Mouse (Mus musculus): ENCODE results near the gene Mxd3. TPM values are rescaled to one million over a fixed set of nuclear protein-coding genes. Genes with fewer than 3 reads are reported as not detected.

Mxd3 gene
- polyA plus RNA-seq, 1 experiment, result not detected

DNA sequence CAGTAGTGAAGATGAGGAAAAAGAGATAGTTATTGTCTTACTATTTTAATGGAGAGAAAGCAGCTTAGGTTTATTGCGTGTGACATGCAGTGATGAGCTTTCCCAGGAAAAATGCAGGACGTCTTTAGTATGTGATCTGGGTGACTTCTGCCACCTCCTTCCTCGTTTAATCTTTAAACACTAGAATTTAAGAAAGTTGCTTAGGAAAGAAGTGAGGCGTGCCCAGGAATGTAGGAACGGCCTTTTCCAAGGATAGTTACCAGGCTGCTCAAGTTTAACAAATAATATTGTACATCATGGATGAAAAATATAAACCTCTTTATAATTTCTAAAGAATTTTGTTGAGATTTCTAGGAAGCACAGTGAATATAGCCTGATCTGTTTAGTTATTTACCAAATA is 28.7 kb downstream of the Mxd3 start:
- 80% methylated on average over 5 of the region's 5 CpGs for WGBS
- Histone ChIP-seq H3K27ac (ENCODE audit: insufficient read depth, low read depth, low read length) (no peak overlapping the region), H3K4me1 (ENCODE audit: control insufficient read depth, insufficient read depth, low read length) (no peaks in the 10 kb centered on the region), H3K4me3 (ENCODE audit: insufficient read depth, low read depth, low read length) (no peak overlapping the region)
- TF ChIP-seq POLR2A (IDR thresholded peaks at IDR 0.05; ENCODE audit: insufficient read depth, low read depth, low read length) (no peak), CTCF (IDR thresholded peaks at IDR 0.05; ENCODE audit: insufficient read depth, low read depth, low read length) (no peak)

DNA sequence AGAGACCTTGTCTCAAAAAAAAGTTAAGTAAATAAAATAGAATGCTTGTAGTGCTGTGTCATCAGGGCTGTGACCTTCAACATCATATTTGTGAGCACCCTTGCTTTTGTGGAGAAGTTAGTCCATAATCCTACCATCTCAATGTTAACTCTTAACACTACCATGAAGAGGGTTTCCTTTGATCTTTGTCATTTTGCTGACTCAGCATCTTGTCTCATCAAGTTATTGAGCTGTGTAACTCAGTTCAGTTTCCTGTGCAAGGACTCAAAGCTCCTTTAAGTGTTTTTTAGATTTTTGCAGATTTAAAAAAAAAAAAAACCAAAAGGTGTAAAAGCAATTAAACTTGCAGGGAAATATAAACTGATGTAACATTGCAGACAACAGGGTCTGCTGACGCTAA is 32.9 kb downstream of the Mxd3 start:
- H3K4me3 ChIP-seq (ENCODE audit: insufficient read depth, low read depth, low read length), result no peak overlapping the region
- no peaks in the 10 kb centered on the region for H3K4me1 ChIP-seq (ENCODE audit: control insufficient read depth, insufficient read depth, low read length)
- no peak overlapping the region for H3K27ac ChIP-seq (ENCODE audit: insufficient read depth, low read depth, low read length)
- WGBS, result 88% methylated on average over 1 of the region's 1 CpGs
- TF ChIP-seq CTCF (IDR thresholded peaks at IDR 0.05; ENCODE audit: insufficient read depth, low read depth, low read length), result no peak
- no peak for TF ChIP-seq POLR2A (IDR thresholded peaks at IDR 0.05; ENCODE audit: insufficient read depth, low read depth, low read length)

DNA sequence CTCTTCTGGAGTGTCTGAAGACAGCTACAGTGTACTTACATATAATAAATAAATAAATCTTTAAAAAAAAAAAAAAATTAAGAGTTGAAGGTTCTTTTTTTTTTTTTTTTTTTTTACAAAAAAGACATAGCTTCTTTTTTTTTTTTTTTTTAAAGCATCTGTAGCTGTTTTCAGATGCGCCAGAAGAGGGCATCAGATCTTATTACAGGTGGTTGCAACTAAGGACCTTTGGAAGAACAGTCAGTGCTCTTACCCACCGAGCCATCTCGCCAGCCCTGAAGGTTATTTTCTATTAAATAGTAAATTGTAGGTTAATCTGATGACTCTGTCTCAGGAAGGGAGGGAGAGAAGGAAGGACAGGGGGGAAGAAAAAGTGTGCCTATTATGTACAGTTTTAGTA is 40.8 kb downstream of the Mxd3 start:
- H3K4me3 ChIP-seq (ENCODE audit: insufficient read depth, low read depth, low read length), result no peak overlapping the region
- TF ChIP-seq POLR2A (IDR thresholded peaks at IDR 0.05; ENCODE audit: insufficient read depth, low read depth, low read length) (no peak), CTCF (IDR thresholded peaks at IDR 0.05; ENCODE audit: insufficient read depth, low read depth, low read length) (no peak)
- no peaks in the 10 kb centered on the region for H3K4me1 ChIP-seq (ENCODE audit: control insufficient read depth, insufficient read depth, low read length)
- 66% methylated on average over 3 of the region's 3 CpGs for WGBS
- no peak overlapping the region for H3K27ac ChIP-seq (ENCODE audit: insufficient read depth, low read depth, low read length)

DNA sequence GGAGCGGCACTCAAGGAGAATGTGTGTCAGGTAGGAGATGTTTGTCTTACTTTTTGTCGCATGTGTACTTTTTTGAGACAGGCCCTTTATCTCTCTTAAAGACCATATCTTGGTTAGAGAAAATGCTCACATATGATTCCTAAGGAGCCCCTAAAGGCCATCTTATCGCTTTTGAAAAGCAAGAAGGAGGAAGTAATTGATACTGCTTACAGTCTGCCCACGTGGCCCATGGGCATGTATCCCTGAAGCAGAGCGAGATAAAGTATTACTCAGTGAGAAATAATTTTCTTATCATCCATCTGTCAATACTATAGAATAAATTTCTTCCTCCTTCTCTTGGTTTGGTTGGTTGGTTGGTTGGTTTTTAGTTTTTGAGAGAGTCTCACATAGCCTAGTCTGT is 52.0 kb downstream of the Mxd3 start:
- 86% methylated on average over 5 of the region's 5 CpGs for WGBS
- TF ChIP-seq POLR2A (IDR thresholded peaks at IDR 0.05; ENCODE audit: insufficient read depth, low read depth, low read length) (no peak), CTCF (IDR thresholded peaks at IDR 0.05; ENCODE audit: insufficient read depth, low read depth, low read length) (no peak)
- H3K4me1 ChIP-seq (ENCODE audit: control insufficient read depth, insufficient read depth, low read length), result no peaks in the 10 kb centered on the region
- H3K4me3 ChIP-seq (ENCODE audit: insufficient read depth, low read depth, low read length), result no peak overlapping the region
- H3K27ac ChIP-seq (ENCODE audit: insufficient read depth, low read depth, low read length), result no peak overlapping the region

DNA sequence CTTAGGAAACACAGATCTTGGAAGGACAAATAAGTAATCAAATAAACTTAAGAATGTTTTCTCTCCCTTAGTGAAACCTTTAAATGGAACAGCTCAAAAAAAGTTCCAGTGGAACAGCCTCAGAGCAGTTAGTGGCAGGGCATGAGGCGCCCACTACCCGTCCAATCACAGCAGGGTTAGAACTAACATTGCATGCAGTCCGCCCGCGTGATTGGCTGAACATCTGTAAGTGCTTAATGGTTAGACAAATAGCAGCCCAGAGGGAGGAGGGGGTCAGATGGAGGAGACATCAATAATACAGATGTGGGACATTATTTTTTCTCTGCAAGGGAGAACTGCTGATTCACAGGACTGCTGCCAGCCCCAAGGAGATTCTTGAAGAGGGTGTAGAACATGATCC is 52.4 kb downstream of the Mxd3 start:
- no peaks in the 10 kb centered on the region for H3K4me1 ChIP-seq (ENCODE audit: control insufficient read depth, insufficient read depth, low read length)
- TF ChIP-seq POLR2A (IDR thresholded peaks at IDR 0.05; ENCODE audit: insufficient read depth, low read depth, low read length), result no peak
- no peak for TF ChIP-seq CTCF (IDR thresholded peaks at IDR 0.05; ENCODE audit: insufficient read depth, low read depth, low read length)
- no peak overlapping the region for H3K27ac ChIP-seq (ENCODE audit: insufficient read depth, low read depth, low read length)
- WGBS, result 87% methylated on average over 5 of the region's 5 CpGs
- no peak overlapping the region for H3K4me3 ChIP-seq (ENCODE audit: insufficient read depth, low read depth, low read length)

Other genes starting within 250 kb of the Mxd3 start
- gene Uimc1, start 229.5 kb downstream of the Mxd3 start, polyA plus RNA-seq (2012; ENCODE audit: insufficient read depth, insufficient read length, low replicate concordance, missing spikeins), result not detected in 2 replicates
- gene Zfp346, start 224.5 kb downstream of the Mxd3 start, polyA plus RNA-seq (2012; ENCODE audit: insufficient read depth, insufficient read length, low replicate concordance, missing spikeins), result 623 TPM in 1 of 2 replicates, not detected in the other
- gene Gm17617, start 196.3 kb downstream of the Mxd3 start, polyA plus RNA-seq (2012; ENCODE audit: insufficient read depth, insufficient read length, low replicate concordance, missing spikeins), result not detected in 2 replicates
- not detected in 2 replicates for gene Fgfr4, start 177.2 kb downstream of the Mxd3 start, polyA plus RNA-seq (2012; ENCODE audit: insufficient read depth, insufficient read length, low replicate concordance, missing spikeins)
- 49.7 and 82.3 TPM in 2 replicates for gene Nsd1, start 120.0 kb downstream of the Mxd3 start, polyA plus RNA-seq (2012; ENCODE audit: insufficient read depth, insufficient read length, low replicate concordance, missing spikeins)
- gene Prelid1, start 9.3 kb downstream of the Mxd3 start, polyA plus RNA-seq (2012; ENCODE audit: insufficient read depth, insufficient read length, low replicate concordance, missing spikeins), result not detected in 2 replicates
- not detected in 2 replicates for gene Rab24, start 7.9 kb downstream of the Mxd3 start, polyA plus RNA-seq (2012; ENCODE audit: insufficient read depth, insufficient read length, low replicate concordance, missing spikeins)
- not detected in 2 replicates for gene Lman2, start 33.0 kb upstream of the Mxd3 start, polyA plus RNA-seq (2012; ENCODE audit: insufficient read depth, insufficient read length, low replicate concordance, missing spikeins)
- gene Rgs14, start 39.9 kb upstream of the Mxd3 start, polyA plus RNA-seq (2012; ENCODE audit: insufficient read depth, insufficient read length, low replicate concordance, missing spikeins), result not detected in 2 replicates
- not detected in 2 replicates for gene Slc34a1, start 68.4 kb upstream of the Mxd3 start, polyA plus RNA-seq (2012; ENCODE audit: insufficient read depth, insufficient read length, low replicate concordance, missing spikeins)
- gene Pfn3, start 85.4 kb upstream of the Mxd3 start, polyA plus RNA-seq (2012; ENCODE audit: insufficient read depth, insufficient read length, low replicate concordance, missing spikeins), result not detected in 2 replicates
- gene F12, start 97.0 kb upstream of the Mxd3 start, polyA plus RNA-seq (2012; ENCODE audit: insufficient read depth, insufficient read length, low replicate concordance, missing spikeins), result not detected in 2 replicates
- 128 TPM in 1 of 2 replicates, not detected in the other for gene Grk6, start 115.2 kb upstream of the Mxd3 start, polyA plus RNA-seq (2012; ENCODE audit: insufficient read depth, insufficient read length, low replicate concordance, missing spikeins)
- not detected in 2 replicates for gene Prr7, start 134.4 kb upstream of the Mxd3 start, polyA plus RNA-seq (2012; ENCODE audit: insufficient read depth, insufficient read length, low replicate concordance, missing spikeins)
- not detected in 2 replicates for gene Dbn1, start 158.3 kb upstream of the Mxd3 start, polyA plus RNA-seq (2012; ENCODE audit: insufficient read depth, insufficient read length, low replicate concordance, missing spikeins)
- not detected in 2 replicates for gene Pdlim7, start 183.9 kb upstream of the Mxd3 start, polyA plus RNA-seq (2012; ENCODE audit: insufficient read depth, insufficient read length, low replicate concordance, missing spikeins)
- gene Dok3, start 199.5 kb upstream of the Mxd3 start, polyA plus RNA-seq (2012; ENCODE audit: insufficient read depth, insufficient read length, low replicate concordance, missing spikeins), result not detected in 2 replicates
- gene Ddx41, start 206.8 kb upstream of the Mxd3 start, polyA plus RNA-seq (2012; ENCODE audit: insufficient read depth, insufficient read length, low replicate concordance, missing spikeins), result not detected in 2 replicates
- 63.4 TPM in 1 of 2 replicates, not detected in the other for gene Fam193b, start 241.3 kb upstream of the Mxd3 start, polyA plus RNA-seq (2012; ENCODE audit: insufficient read depth, insufficient read length, low replicate concordance, missing spikeins)
- gene Tmed9, start 243.9 kb upstream of the Mxd3 start, polyA plus RNA-seq (2012; ENCODE audit: insufficient read depth, insufficient read length, low replicate concordance, missing spikeins), result not detected in 2 replicates

Measured in olfactory bulb, adult 2 months (tissue).